Mouse (Mus musculus): ENCODE results near the gene Styx.

DNA sequence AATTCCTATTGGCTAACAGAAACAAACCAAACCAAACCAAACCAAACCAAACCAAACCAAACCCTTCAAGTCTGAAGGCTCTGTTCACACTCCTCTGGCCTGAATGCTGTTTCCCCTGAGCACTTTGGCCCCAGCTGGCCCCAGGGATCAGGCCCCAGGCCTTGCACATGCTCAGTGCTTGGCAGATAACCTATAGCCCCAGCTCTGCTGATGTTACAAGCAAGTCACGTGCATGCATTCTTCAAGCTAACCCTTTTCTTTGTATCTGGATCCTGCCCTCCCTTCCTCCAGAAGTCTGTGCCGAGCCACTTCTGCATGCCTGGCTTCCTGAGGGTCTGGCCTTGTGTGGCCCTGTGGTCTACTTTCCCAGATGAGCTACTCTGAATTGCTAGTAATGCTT, 100.2 kb downstream of the Styx start:
- TF ChIP-seq CTCF (IDR thresholded peaks at IDR 0.05; ENCODE audit: borderline replicate concordance, insufficient read depth, low read depth, low read length) = no peak
- no peak for TF ChIP-seq POLR2A (IDR thresholded peaks at IDR 0.05; ENCODE audit: borderline replicate concordance, insufficient read depth, low read length)

Measured in cerebellum, adult 2 months (tissue).